8 mouse cellular contexts compared by ENCODE assay signal in the genomic region with DNA sequence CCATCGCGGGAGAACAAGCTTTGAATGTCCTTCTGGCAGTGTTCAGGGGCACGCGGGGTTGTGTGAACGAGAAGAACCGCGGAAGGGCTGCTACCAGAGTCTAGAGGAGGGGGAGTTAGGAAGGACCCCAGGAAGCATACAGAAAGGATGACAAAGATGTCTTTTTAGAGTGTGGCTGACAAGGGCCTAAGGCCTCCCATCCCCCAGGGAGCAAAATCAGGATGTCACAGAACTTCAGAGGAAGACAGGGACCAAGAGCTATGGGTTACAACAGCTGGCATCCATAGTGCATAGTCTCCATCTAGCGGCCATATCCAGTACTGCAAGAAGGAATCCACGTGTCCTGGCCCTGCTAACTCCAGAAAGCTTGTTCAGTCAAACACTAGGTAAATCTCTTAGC. TPM values are rescaled to one million over a fixed set of nuclear protein-coding genes. Genes with fewer than 3 reads are reported as not detected.
DNase-seq lines count a peak whose midpoint lies in the region; ATAC-seq and TF ChIP-seq lines count a peak whose summit lies in the region.

No protein-coding gene starts in this region.

- peak; percentile 38; the same call in 1 of the 2 replicates for ATAC-seq in hindbrain, embryonic 12.5 days (ENCODE audit: low FRiP score)

- DNase-seq in T-cell, adult 2 months (ENCODE audit: low spot score) = peak; percentile 79
- DNase-seq in cerebellum, adult 2 months = peak; percentile 82 to 89
- peak; percentile 90 for DNase-seq in forelimb bud, embryonic 11.5 days (ENCODE audit: low read depth, low spot score)
- DNase-seq in layer of hippocampus, postnatal 10 days (ENCODE audit: low spot score in 2 of 2) = peak; percentile 94 to 96
- DNase-seq in lung, postnatal 4 days = peak; percentile 73 to 93
- peak; percentile 94 to 97 for DNase-seq in right cerebral cortex, adult 2 months (ENCODE audit: low spot score in 2 of 2)
- peak; percentile 91 for DNase-seq in urinary bladder, postnatal 14 days (ENCODE audit: low spot score)

- H3K9ac ChIP-seq in hindbrain, embryonic 12.5 days = no peak overlapping the region

- H3K36me3 ChIP-seq in hindbrain, embryonic 12.5 days = no peaks in the 10 kb centered on the region

- H3K9me3 ChIP-seq in hindbrain, embryonic 12.5 days (replicated peaks) = no peaks in the 10 kb centered on the region

- H3K27ac ChIP-seq in cerebellum, adult 2 months (ENCODE audit: insufficient read depth, low read length) = no peak overlapping the region
- H3K27ac ChIP-seq in hindbrain, embryonic 12.5 days = no peak overlapping the region

- TF ChIP-seq POLR2A in cerebellum, adult 2 months (IDR thresholded peaks at IDR 0.05; ENCODE audit: borderline replicate concordance, insufficient read depth, low read length) = no peak

- no peaks in the 10 kb centered on the region for H3K27me3 ChIP-seq in cerebellum, adult 2 months (ENCODE audit: control insufficient read depth, insufficient read depth, low read length)
- peaks cover 22% of the 10 kb centered on the region for H3K27me3 ChIP-seq in hindbrain, embryonic 12.5 days

- no peak overlapping the region for H3K4me3 ChIP-seq in cerebellum, adult 2 months (replicated peaks; ENCODE audit: insufficient read depth, low read depth, low read length)
- H3K4me3 ChIP-seq in hindbrain, embryonic 12.5 days = no peak overlapping the region

- H3K4me2 ChIP-seq in hindbrain, embryonic 12.5 days (replicated peaks) = no peak overlapping the region

- peak; percentile 98 for TF ChIP-seq CTCF in cerebellum, adult 2 months (IDR thresholded peaks at IDR 0.05; ENCODE audit: borderline replicate concordance, insufficient read depth, low read depth, low read length)

- H3K4me1 ChIP-seq in cerebellum, adult 2 months (ENCODE audit: control insufficient read depth, insufficient read depth, low read length) = peaks cover 4% of the 10 kb centered on the region; the same call in 1 of the 2 replicates
- H3K4me1 ChIP-seq in hindbrain, embryonic 12.5 days = peaks cover 14% of the 10 kb centered on the region

- WGBS in cerebellum, adult 2 months = 42% methylated on average over 9 of the region's 9 CpGs
- WGBS in hindbrain, embryonic 12.5 days = 58% methylated on average over 9 of the region's 9 CpGs

RNA-seq across cellular contexts. Expression of a gene that starts 1.9 kb away (rescaled TPM):
- 1.9 and 2.2 TPM in 2 replicates for polyA plus RNA-seq in cerebellum, adult 2 months (2012; rRNA removed)
- 3.7 and 4.5 TPM in 2 replicates for polyA plus RNA-seq in hindbrain, embryonic 12.5 days (2016; fragmentation: Nextera tagmentation; extraction: Ambion mirVana)
- 1 to 10 TPM in 1 of 2 experiments, under 1 TPM in 1; 0.94 to 1.5 TPM for total RNA-seq in layer of hippocampus, postnatal 10 days (2021)

RNA-seq across cellular contexts. Expression of a gene that starts 24.6 kb away (rescaled TPM):
- 13.7 and 14.2 TPM in 2 replicates for polyA plus RNA-seq in cerebellum, adult 2 months (2012; rRNA removed)
- polyA plus RNA-seq in hindbrain, embryonic 12.5 days (2016; fragmentation: Nextera tagmentation; extraction: Ambion mirVana) = 0.34 and 0.43 TPM in 2 replicates
- total RNA-seq in layer of hippocampus, postnatal 10 days (2021) = 1 to 10 TPM; 3.4 to 3.8 TPM

RNA-seq across cellular contexts. Expression of a gene that starts 25.4 kb away (rescaled TPM):
- polyA plus RNA-seq in cerebellum, adult 2 months (2012; rRNA removed) = 105 and 113 TPM in 2 replicates
- 4.5 and 5.9 TPM in 2 replicates for polyA plus RNA-seq in hindbrain, embryonic 12.5 days (2016; fragmentation: Nextera tagmentation; extraction: Ambion mirVana)
- total RNA-seq in layer of hippocampus, postnatal 10 days (2021) = 10 to 100 TPM; 33.0 to 42.3 TPM

RNA-seq across cellular contexts. Expression of a gene that starts 42.5 kb away (rescaled TPM):
- 1.2 and 1.3 TPM in 2 replicates for polyA plus RNA-seq in cerebellum, adult 2 months (2012; rRNA removed)
- 0.15 TPM in 1 of 2 replicates, not detected in the other for polyA plus RNA-seq in hindbrain, embryonic 12.5 days (2016; fragmentation: Nextera tagmentation; extraction: Ambion mirVana)
- total RNA-seq in layer of hippocampus, postnatal 10 days (2021) = under 1 TPM in 1 of 2 experiments, not detected in 1; 0.34 TPM

RNA-seq across cellular contexts. Expression of a gene that starts 47.5 kb away (rescaled TPM):
- 81.9 and 88.2 TPM in 2 replicates for polyA plus RNA-seq in cerebellum, adult 2 months (2012; rRNA removed)
- 23.6 and 27.6 TPM in 2 replicates for polyA plus RNA-seq in hindbrain, embryonic 12.5 days (2016; fragmentation: Nextera tagmentation; extraction: Ambion mirVana)
- total RNA-seq in layer of hippocampus, postnatal 10 days (2021) = 100 to 1,000 TPM; 115 to 118 TPM

Comparison
In these comparisons a context has a peak if more than half of its experiments do, and no peak if none do; other contexts are left out.
1. RNA of a gene that starts 24.6 kb away (polyA plus RNA-seq): 13.7 to 14.2 TPM in cerebellum, adult 2 months; 0.34 to 0.43 TPM in hindbrain, embryonic 12.5 days; every median in the first group is over 10 times any median in the second.
2. RNA of a gene that starts 25.4 kb away (polyA plus RNA-seq): 105 to 113 TPM in cerebellum, adult 2 months; 4.5 to 5.9 TPM in hindbrain, embryonic 12.5 days; every median in the first group is over 10 times any median in the second.
3. Peak in every context shown above with its lines, with median percentiles within 50 percentile points of each other: DNase-seq.